Mouse (Mus musculus): ENCODE data around the gene Snrnp27. TPM values are rescaled to one million over a fixed set of nuclear protein-coding genes. Genes with fewer than 3 reads are reported as not detected.

Snrnp27 gene
- polyA plus RNA-seq, 1 experiment from 2014 or later = 139 TPM

DNA sequence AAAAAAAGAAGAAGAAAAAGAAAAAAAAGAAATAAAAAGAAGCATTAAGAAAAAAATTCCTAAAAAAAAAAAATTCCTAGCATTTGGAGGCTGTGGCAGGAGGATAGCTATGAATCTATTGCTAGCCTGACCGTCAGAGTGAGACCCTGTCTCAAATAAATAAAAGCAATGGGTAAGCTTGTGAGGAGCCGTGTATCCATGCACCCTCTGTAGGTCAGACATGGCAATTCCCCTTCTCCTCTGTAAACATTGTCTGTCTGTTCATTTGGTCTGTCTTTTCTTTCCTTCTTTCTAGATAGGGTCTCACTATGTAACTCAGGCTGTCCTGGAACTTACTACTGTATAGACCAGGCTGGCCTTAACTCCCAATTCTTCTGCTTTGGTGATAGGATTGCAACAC lies 45.9 kb downstream of the Snrnp27 start:
- Histone ChIP-seq H3K27me3 (ENCODE audit: control insufficient read depth, insufficient read depth, low read length) (no peaks in the 10 kb centered on the region), H3K4me2 (ENCODE audit: low read depth, low read length, severe bottlenecking) (no peak overlapping the region), H3K27ac (ENCODE audit: low read depth, low read length) (no peak overlapping the region), H3K9ac (ENCODE audit: low read length) (no peak overlapping the region), H3K4me3 (ENCODE audit: low read depth, low read length) (no peak overlapping the region), H3K36me3 (ENCODE audit: control insufficient read depth, insufficient read depth, low read length) (no peaks in the 10 kb centered on the region), H3K4me1 (replicated peaks; ENCODE audit: control insufficient read depth, insufficient read depth, low read length) (no peaks in the 10 kb centered on the region; the same call in 1 of the 2 replicates), H3K9me3 (ENCODE audit: control insufficient read depth, low read length) (no peaks in the 10 kb centered on the region)
- DNase-seq (ENCODE audit: low spot score) (no peak), ATAC-seq (replicated peaks; ENCODE audit: low FRiP score) (no peak)
- 25% methylated on average over 2 of the region's 2 CpGs for whole genome bisulfite sequencing

DNA sequence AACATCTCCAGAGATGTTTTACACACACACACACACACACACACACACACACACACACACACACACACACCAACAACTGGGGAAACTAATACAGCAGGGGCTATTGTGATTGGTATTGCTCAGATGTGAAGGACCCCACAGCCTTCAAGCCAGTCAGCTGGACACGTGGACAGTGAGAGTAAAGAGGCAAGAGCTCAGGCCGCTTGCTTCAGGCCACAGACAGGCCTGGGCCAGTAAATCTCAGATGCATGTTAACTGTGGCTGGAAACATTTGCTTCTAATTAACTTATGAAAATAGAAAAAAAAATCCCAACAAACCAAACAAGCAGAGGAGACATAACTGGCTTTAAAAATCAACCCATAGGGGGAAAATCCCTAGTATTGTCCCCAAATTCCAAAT lies 46.5 kb downstream of the Snrnp27 start:
- ATAC-seq (replicated peaks; ENCODE audit: low FRiP score) = no peak
- H3K27me3 ChIP-seq (ENCODE audit: control insufficient read depth, insufficient read depth, low read length) = no peaks in the 10 kb centered on the region
- H3K27ac ChIP-seq (ENCODE audit: low read depth, low read length) = no peak overlapping the region
- no peak overlapping the region for H3K4me3 ChIP-seq (ENCODE audit: low read depth, low read length)
- no peaks in the 10 kb centered on the region for H3K9me3 ChIP-seq (ENCODE audit: control insufficient read depth, low read length)
- H3K4me2 ChIP-seq (ENCODE audit: low read depth, low read length, severe bottlenecking) = no peak overlapping the region
- no peaks in the 10 kb centered on the region for H3K36me3 ChIP-seq (ENCODE audit: control insufficient read depth, insufficient read depth, low read length)
- WGBS = 61% methylated on average over 2 of the region's 2 CpGs
- no peak for DNase-seq (ENCODE audit: low spot score)
- H3K9ac ChIP-seq (ENCODE audit: low read length) = no peak overlapping the region
- H3K4me1 ChIP-seq (replicated peaks; ENCODE audit: control insufficient read depth, insufficient read depth, low read length) = no peaks in the 10 kb centered on the region; the same call in 1 of the 2 replicates

DNA sequence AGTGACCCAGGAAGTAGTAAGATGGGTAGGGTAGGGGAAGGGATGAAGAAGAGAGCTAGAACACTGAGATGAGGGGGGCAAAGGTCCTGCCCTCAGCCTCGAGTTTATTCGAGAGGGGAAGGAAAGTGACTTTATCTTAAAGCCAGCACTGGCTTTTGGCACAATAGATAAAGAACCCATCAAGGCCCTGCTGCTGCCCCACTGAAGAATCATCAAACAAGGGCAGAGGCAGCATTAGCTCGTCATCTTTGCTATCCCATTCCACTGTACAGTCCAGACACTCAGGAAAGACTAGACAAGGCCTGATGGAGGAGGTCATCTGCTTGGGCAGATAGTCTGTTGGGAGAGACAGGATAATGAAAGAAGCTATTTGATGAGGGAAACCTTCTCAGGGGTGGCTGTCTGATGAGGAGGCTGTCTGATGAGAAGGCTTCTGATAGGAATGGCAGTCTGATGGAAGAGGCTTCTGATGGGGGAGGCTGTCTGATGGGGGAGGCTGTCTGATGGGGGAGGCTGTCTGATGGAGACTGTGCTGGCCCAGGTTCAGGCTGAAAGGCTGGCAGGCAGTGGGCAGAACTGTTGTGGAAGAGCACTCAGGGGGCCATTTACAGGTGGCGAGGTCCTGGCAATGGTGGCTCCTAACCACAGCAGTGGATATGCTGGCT lies 47.0 kb downstream of the Snrnp27 start:
- Histone ChIP-seq H3K4me3 (ENCODE audit: low read depth, low read length) (no peak overlapping the region), H3K36me3 (ENCODE audit: control insufficient read depth, insufficient read depth, low read length) (no peaks in the 10 kb centered on the region), H3K4me1 (replicated peaks; ENCODE audit: control insufficient read depth, insufficient read depth, low read length) (no peaks in the 10 kb centered on the region; the same call in 1 of the 2 replicates), H3K27me3 (ENCODE audit: control insufficient read depth, insufficient read depth, low read length) (no peaks in the 10 kb centered on the region), H3K27ac (ENCODE audit: low read depth, low read length) (no peak overlapping the region), H3K4me2 (ENCODE audit: low read depth, low read length, severe bottlenecking) (no peak overlapping the region), H3K9ac (ENCODE audit: low read length) (no peak overlapping the region), H3K9me3 (ENCODE audit: control insufficient read depth, low read length) (no peaks in the 10 kb centered on the region)
- DNase-seq (ENCODE audit: low spot score) (no peak), ATAC-seq (replicated peaks; ENCODE audit: low FRiP score) (no peak)
- 75% methylated on average over 4 of the region's 4 CpGs for WGBS

DNA sequence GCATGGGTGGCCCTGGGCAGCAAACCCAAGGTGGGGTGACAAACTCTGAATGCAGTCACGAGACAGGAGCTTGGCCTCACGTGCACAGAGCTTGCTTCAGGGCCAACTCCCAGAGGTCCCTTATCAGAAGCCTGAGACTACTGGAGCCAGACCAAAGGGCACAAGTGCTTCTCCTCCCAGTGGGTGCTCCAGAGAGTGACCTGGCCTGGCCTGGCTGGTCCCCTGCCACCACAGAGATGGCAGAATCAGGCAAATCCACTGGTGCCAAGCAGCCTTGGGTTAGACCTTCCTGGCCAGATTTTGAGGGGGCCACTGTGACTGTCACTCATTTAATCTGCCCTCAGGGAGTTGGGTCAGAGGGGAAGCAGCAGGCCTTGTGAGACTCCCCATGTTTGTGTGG lies 47.8 kb downstream of the Snrnp27 start:
- H3K9me3 ChIP-seq (ENCODE audit: control insufficient read depth, low read length) = no peaks in the 10 kb centered on the region
- H3K9ac ChIP-seq (ENCODE audit: low read length) = no peak overlapping the region
- no peak overlapping the region for H3K4me2 ChIP-seq (ENCODE audit: low read depth, low read length, severe bottlenecking)
- no peak overlapping the region for H3K27ac ChIP-seq (ENCODE audit: low read depth, low read length)
- H3K4me1 ChIP-seq (replicated peaks; ENCODE audit: control insufficient read depth, insufficient read depth, low read length) = no peaks in the 10 kb centered on the region; the same call in 1 of the 2 replicates
- ATAC-seq (replicated peaks; ENCODE audit: low FRiP score) = no peak
- 74% methylated on average over 2 of the region's 2 CpGs for WGBS
- no peak for DNase-seq (ENCODE audit: low spot score)
- H3K36me3 ChIP-seq (ENCODE audit: control insufficient read depth, insufficient read depth, low read length) = no peaks in the 10 kb centered on the region
- H3K27me3 ChIP-seq (ENCODE audit: control insufficient read depth, insufficient read depth, low read length) = no peaks in the 10 kb centered on the region
- no peak overlapping the region for H3K4me3 ChIP-seq (ENCODE audit: low read depth, low read length)

DNA sequence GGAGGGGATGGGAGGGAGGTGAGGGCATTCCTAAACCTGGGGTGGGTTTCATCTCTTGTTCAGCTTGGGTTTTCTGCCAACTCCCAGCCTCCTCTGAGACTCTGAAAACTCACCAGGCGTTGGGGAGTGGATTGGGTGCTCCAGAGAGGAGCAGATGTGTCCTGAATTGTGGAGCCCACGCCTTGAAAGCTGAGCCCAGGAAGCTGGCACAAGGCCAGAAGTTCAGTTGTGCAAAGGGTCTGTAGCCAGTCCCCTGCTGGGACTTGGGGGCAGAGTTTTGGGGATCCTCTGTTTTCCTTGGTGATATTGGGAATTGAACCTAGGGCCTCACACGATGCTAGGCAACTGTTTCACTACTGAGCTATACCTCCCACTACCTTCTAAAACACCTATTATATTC lies 54.2 kb downstream of the Snrnp27 start:
- ATAC-seq (replicated peaks; ENCODE audit: low FRiP score) = no peak
- 81% methylated on average over 3 of the region's 3 CpGs for WGBS

DNA sequence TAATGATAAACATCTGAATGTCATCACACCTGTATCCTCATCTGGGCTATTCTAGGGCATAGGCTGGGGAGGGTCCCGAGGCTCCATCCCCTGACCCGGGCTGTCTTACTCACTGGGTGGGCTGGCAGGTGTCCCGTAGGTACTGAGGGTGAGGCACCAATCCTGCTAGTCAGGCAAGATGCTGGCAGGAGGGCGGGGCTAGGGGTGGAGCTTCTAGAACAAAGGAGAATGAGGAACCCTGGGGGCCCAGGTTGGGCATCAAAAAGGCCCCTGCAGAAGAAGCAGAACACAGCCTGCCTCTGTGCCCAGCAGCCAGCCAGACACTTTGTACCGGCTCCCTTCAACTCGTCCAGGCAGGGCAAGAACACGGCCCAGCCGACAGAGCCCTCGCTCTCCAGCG lies 56.4 kb downstream of the Snrnp27 start, which contains the start of gene Asprv1:
TSS of gene Asprv1 (plus strand) at position 219 of the 400 bp plus-strand sequence.
- H3K9me3 ChIP-seq (ENCODE audit: control insufficient read depth, low read length) = no peaks in the 10 kb centered on the region
- H3K36me3 ChIP-seq (ENCODE audit: control insufficient read depth, insufficient read depth, low read length) = no peaks in the 10 kb centered on the region
- no peaks in the 10 kb centered on the region for H3K4me1 ChIP-seq (replicated peaks; ENCODE audit: control insufficient read depth, insufficient read depth, low read length)
- H3K9ac ChIP-seq (ENCODE audit: low read length) = no peak within 1 kb of the TSS
- ATAC-seq (replicated peaks; ENCODE audit: low FRiP score) (no peak), DNase-seq (ENCODE audit: low spot score) (no peak)
- H3K4me2 ChIP-seq (ENCODE audit: low read depth, low read length, severe bottlenecking) = no peak within 1 kb of the TSS
- no peaks in the 10 kb centered on the region for H3K27me3 ChIP-seq (ENCODE audit: control insufficient read depth, insufficient read depth, low read length)
- H3K27ac ChIP-seq (ENCODE audit: low read depth, low read length) = no peak within 1 kb of the TSS
- WGBS = 50% methylated on average over 10 of the region's 10 CpGs
- no peak within 1 kb of the TSS for H3K4me3 ChIP-seq (ENCODE audit: low read depth, low read length)

More for the DNA sequence above, 54.2 kb downstream of the Snrnp27 start:
- Histone ChIP-seq H3K9me3 (ENCODE audit: control insufficient read depth, low read length) (no peaks in the 10 kb centered on the region), H3K4me3 (ENCODE audit: low read depth, low read length) (no peak overlapping the region), H3K4me2 (ENCODE audit: low read depth, low read length, severe bottlenecking) (no peak overlapping the region), H3K27me3 (ENCODE audit: control insufficient read depth, insufficient read depth, low read length) (no peaks in the 10 kb centered on the region), H3K4me1 (replicated peaks; ENCODE audit: control insufficient read depth, insufficient read depth, low read length) (no peaks in the 10 kb centered on the region), H3K27ac (ENCODE audit: low read depth, low read length) (no peak overlapping the region), H3K36me3 (ENCODE audit: control insufficient read depth, insufficient read depth, low read length) (no peaks in the 10 kb centered on the region), H3K9ac (ENCODE audit: low read length) (no peak overlapping the region)
- DNase-seq (ENCODE audit: low spot score) = no peak

Other genes starting within 250 kb of the Snrnp27 start
- 28.1 and 28.6 TPM in 2 replicates for gene C87436, start 246.1 kb downstream of the Snrnp27 start, polyA plus RNA-seq (2014; fragmentation: Nextera tagmentation; extraction: Ambion mirVana)
- gene Pcbp1, start 158.2 kb downstream of the Snrnp27 start, polyA plus RNA-seq (2014; fragmentation: Nextera tagmentation; extraction: Ambion mirVana) = 573 and 583 TPM in 2 replicates
- gene Asprv1, start 56.4 kb downstream of the Snrnp27 start, polyA plus RNA-seq (2014; fragmentation: Nextera tagmentation; extraction: Ambion mirVana) = 0.35 and 0.59 TPM in 2 replicates
- 16.8 and 17.5 TPM in 2 replicates for gene Mxd1, start 15.4 kb downstream of the Snrnp27 start, polyA plus RNA-seq (2014; fragmentation: Nextera tagmentation; extraction: Ambion mirVana)
- 44.2 and 46.8 TPM in 2 replicates for gene Gmcl1, start 48.9 kb upstream of the Snrnp27 start, polyA plus RNA-seq (2014; fragmentation: Nextera tagmentation; extraction: Ambion mirVana)
- gene Anxa4, start 109.1 kb upstream of the Snrnp27 start, polyA plus RNA-seq (2014; fragmentation: Nextera tagmentation; extraction: Ambion mirVana) = 5.7 and 6.1 TPM in 2 replicates
- 21.9 and 23.2 TPM in 2 replicates for gene Aak1, start 165.0 kb upstream of the Snrnp27 start, polyA plus RNA-seq (2014; fragmentation: Nextera tagmentation; extraction: Ambion mirVana)